Mouse (Mus musculus) urinary bladder, postnatal 4 days (tissue): ENCODE data around the gene Lmtk2.
A peak's percentile ranks its signal among the peaks of the same experiment; 100 is the strongest.

Experiments
- DNase-seq, 2 experiments: peaks; one replicate each; pipeline ENCODE4 v3.0.0; 2021 to 2022; ENCODE audit warnings: low spot score in 2 of 2

The Lmtk2 gene

DNA sequence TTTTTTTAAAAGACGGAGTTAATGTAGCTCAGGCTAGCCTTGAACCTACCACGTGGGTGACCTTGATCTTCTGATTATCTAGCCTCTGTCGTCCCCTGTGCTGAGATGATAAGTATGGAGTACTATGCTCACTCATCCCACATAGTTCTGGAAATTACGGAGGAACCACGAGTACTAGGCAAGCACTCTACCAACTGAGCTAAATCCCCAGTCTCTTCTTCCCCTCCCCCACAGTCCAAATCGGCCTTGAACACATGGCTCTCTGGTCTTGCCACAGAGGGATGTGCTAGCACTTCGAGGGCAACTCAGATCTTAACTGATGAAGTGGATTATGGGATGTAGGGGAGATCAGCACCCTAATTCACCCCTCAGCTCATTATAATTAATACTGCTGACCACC, 117.8 kb downstream of the Lmtk2 start:
- peak in 1 of 2 experiments; percentile 54 for DNase-seq

DNA sequence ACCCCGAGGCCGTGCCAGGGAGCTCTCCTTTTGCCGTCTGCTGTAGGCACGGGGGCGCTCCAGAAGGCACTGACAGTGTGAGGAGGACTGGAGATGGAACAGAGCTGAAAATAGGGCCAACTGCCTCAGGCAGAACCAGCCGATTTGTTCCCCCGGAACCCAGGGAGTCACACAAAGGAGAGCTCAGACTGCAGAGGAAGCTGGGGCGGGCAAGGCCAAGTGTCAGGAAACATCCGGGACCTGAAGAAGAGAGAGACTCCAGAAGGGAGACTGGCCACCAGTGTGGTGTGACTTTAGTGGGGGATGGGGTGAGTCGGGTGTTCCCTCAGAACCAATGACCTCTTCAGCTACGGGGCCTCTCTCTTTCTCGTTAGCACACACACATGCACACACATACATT, 119.1 kb downstream of the Lmtk2 start:
- DNase-seq, result peak in 1 of 2 experiments; percentile 56

DNA sequence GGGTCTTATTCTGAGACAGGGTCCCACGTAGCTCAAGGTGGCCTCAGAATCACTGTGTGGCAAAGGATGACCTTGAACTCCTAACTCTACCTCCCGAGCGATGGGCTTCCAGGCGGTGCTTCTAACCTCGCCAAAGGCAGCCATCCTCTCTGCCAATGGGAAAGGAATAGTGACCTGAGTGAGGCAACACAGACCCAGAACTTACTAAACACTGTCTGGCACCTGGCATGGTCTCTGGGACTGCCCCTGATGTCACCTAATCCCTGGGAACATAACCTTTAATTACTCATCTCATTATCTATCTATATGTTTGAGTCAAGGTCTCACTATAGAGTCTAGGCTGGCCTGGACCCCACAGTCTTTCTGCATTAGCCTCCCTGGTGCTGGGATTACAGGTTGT, 119.7 kb downstream of the Lmtk2 start:
- DNase-seq, result no peak

DNA sequence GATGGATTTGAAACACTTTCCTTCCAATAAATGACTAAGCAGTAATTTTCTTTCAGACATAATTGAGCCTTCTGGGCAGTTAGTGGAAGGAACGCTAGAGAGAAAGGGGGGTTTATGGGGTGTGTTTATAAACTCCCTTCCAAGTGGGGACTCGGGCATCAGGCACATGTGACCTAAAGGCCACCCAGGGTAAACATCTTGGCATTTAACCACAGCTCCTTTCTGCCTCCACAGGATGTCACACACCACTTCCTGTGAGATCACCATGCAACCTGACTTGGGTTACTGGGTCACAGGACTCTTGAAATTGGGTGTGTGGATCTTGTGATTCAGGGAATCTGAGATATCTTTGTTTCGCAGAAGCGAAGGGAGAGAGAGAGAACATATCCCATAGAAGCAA, 121.1 kb downstream of the Lmtk2 start:
- no peak for DNase-seq

DNA sequence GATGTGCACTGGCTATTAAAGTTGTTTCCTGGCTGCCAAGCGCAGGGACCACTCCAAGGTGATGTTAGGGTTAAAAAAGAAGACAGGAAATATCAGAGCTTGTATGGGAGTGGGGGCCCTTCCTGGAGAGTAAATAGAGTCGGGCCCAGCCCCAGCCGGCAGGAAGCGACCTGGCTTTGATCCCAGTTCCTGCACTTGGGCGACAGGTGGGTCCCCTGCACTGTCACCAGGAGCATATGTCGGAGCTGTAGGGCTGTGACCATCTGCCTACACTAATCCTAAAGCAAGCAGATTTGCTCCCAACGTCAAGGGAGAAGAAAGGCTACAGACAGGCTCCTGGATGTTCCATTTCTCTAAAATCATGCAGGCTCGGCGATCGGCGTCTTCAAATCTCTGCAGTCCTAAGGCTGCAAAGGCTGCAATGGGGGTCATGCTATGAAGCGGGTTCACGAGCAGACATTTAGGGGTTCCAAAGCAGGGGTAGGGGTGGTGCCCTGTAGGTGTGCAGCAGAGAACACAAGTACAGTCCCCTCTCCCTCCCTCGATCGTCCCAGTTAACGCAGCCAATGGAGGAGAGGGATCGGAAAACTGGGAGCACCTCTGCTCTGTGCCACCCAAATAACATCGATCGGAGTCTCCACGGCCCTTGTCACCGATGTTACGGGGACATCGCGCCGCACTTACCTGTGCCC, 122.7 kb downstream of the Lmtk2 start:
- no peak for DNase-seq

DNA sequence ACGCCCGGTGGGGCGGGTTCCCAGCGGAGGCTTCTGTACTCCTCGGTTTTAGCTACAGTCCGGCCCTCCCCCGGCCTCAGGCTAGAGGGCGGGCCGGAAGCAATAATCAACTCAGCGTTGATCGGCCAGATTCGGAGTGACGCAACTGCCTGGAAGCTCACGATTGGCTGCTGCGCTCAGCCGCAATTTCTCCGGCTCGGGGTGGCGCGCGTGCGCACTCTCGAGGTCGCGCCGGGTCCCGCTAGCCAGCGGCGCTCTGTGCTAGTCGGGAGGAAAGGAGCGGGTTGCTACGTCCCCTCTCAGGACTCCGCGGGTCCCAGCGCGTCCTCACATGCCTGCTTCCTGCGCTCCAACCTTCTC, 123.2 kb downstream of the Lmtk2 start, which contains the start of gene Tecpr1:
Gene Tecpr1 (minus strand): TSS at position 113 of the 360 bp plus-strand sequence.
- DNase-seq, result peak; percentile 90 to 93

DNA sequence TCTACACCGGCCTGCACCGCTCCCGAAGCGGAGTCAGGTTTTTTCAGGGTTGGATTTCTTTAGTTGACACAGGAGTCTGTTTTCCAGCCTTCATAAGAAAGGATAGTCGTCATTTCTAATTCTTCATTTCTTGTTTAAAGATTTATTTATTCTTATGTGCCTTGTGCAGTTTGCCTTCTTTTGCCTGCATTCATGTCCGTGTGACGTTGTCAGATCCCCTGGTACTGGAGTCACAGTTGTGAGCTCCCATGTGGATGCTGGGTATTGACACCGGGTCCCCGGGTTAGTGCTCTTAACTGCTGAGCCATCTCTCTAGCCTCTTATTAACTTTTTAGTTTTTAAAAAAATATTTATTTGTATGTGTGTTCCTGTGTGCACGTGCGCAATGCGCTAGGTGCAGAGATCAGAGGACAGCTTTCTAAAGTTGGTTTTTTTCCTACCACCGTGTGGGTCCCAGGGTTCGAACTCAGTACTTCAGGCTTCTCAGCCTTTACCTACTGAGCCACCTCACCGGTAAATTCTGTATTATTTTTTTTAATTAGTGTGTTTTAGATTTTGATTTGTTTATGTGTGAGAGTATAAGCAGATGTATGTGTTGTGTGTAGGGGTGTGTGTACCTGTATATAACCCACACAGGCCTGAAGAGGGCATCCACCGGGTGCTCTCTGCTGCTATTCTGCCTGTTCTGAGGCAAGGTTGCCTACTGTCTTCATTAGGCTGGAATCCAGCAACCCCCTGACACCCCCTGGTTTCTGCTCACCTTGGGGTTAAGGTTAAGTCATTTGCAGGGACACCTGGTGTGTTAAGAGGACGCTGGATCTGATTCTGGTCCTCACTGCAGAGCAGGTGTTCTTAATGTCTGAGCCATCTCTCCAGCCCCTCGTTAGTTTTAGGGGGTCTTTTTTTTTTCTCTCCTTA, 123.9 kb downstream of the Lmtk2 start:
- DNase-seq, result no peak

DNA sequence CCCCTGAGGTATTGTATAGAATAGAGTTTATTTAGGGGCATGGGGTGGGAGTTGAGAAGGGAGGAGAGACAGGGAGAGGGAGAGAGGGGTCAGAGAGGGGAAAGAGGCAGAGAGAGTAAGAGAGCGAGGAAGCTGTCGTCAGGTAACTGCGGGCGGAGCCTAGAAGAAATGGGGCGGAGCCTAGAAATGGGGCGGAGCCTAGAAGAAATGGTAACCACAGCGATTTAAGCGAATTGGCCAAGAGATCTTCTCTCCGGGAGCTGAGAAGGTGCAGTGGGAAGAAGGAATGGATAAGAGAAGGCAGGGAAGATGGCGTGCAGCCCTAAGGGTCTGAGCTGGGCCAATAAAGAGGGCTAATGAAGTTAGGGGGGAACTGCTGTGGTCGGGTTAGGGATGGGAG, 126.0 kb downstream of the Lmtk2 start:
- no peak for DNase-seq

DNA sequence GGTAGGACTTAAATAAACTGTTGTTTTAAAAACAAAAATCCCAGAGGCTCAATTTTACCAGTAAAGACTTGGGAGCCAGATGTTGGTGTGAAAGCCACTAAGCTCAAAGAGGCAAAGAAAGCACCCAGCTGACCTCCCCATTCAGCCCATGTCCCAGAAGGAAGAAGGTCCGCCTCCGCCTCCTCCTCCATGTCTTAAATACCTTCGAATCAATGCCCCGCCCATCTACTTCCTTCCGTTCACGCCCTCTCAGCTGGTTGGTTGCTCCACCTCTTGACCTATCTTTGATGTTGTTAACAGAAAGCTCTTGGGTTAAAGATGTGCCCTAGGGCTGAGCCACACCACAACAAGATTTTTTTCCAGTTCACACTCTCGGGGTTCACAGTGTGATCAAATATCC, 130.0 kb downstream of the Lmtk2 start:
- no peak for DNase-seq

DNA sequence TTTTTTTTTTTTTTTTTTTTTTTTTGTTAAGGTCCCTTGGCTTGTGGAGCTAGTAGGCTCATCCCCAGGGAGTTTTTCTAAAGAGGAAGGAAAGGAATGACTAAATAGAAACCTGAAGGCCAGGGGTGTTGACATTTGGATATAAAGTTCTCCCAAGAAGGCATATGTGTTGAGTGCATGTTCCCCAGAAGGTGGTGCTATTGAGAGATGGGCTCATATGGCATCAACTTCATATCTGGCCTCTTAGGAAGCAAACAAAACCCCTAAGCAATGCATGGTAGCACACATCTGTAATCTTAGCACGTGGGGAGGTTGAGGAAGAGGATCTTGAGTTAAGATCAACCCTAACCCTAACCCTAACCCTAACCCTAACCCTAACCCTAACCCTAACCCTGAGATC, 131.2 kb downstream of the Lmtk2 start:
- DNase-seq, result no peak

DNA sequence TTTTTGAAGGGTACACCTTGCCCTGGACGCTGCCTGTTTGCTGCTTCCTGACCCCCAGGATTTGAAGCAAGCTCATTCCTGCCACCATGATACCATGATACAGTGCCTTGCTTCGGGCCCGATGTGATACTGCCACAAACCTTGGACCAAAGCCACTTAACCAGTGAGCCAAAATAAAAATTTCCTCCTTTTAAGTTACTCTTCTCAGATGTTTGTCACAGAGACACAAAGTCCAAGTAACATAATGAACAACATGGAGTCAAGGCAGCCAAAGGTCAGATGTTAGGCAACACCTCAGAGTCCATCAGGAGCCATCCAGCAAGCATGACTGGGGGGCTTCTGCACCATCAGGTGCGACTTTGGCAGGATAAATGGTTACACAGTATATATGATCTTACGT, 132.3 kb downstream of the Lmtk2 start:
- no peak for DNase-seq

DNA sequence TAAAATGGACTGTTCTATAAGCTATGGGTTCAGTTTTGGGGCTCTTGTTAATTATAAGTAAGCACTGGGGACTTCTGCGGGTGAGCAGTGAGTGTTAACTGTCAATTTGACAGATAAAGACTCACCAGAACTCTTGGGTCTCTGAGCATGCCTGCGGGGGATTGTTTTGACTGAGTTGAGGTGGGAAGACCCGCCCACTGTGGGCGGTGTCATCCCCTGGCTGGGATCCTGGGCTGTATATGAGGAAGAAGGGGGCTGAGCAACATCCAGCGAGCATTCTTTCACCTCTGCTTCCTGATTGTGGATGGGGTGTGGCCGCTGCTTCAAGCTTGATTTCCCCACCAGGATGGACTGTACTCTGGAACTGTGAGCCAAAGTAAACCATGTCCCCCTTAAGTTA, 134.0 kb downstream of the Lmtk2 start:
- no peak for DNase-seq

DNA sequence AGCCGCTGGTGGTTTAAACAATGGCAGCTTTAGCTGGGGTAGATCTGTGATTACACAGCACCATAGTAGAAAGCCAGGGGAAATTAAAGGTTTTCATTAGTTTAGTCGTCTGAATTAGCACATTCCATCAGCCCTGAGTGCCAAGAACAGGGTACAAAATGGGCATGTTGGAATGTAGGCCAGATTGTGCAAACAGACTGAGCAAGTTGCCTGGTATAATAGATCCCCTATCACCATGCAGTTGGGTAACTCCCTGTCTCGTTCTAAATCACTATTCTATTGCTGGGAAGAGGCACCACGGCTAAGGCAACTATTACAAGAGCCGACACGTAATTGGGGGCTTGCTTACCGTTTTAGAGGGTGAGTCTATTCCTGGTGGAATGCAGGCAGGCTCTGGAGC, 134.5 kb downstream of the Lmtk2 start:
- DNase-seq, result no peak
